Mouse (Mus musculus) thymus, adult 2 months (tissue): ENCODE measurements around the gene Dagla. TPM values are rescaled to one million over a fixed set of nuclear protein-coding genes. Genes with fewer than 3 reads are reported as not detected.

Experiments
- DNase-seq: peaks from one replicate; pipeline ENCODE4 v3.0.0; 2021
- H3K27ac ChIP-seq: fragments of 200-500 bp; 2 replicates; pipeline ENCODE4 v1.5.1; 2012; ENCODE audit warnings: low read length, control low read depth; ENCODE audit not compliant: control insufficient read depth, insufficient read depth
- H3K27me3 ChIP-seq: fragments of 200-500 bp; 2 replicates; pipeline ENCODE4 v1.6.1; 2012; ENCODE audit warnings: mild to moderate bottlenecking, low read length, moderate library complexity, mixed read lengths; ENCODE audit not compliant: control insufficient read depth, insufficient read depth
- H3K36me3 ChIP-seq: fragments of 200-500 bp; 2 replicates; pipeline ENCODE4 v1.6.1; 2012; ENCODE audit warnings: mild to moderate bottlenecking, low read length, moderate library complexity; ENCODE audit not compliant: control insufficient read depth, insufficient read depth
- H3K4me1 ChIP-seq: fragments of 200-500 bp; replicated peaks from 2 replicates; pipeline ENCODE4 v1.6.1; 2012; ENCODE audit warnings: low read length; ENCODE audit not compliant: control insufficient read depth, insufficient read depth
- H3K4me3 ChIP-seq: fragments of 200-500 bp; 2 replicates; pipeline ENCODE4 v1.5.1; 2012; ENCODE audit warnings: mild to moderate bottlenecking, low read length, control low read depth, moderate library complexity; ENCODE audit not compliant: control insufficient read depth, insufficient read depth
- CTCF ChIP-seq: fragments of 200-500 bp; IDR thresholded peaks from 2 replicates; pipeline ENCODE4 v1.5.1; 2012; ENCODE audit warnings: mild to moderate bottlenecking, control low read depth, low read length, moderate library complexity, borderline replicate concordance; ENCODE audit not compliant: control insufficient read depth, poor library complexity, insufficient read depth; ENCODE audit errors: extremely low read depth
- POLR2A ChIP-seq: fragments of 200-500 bp; IDR thresholded peaks from 2 replicates; pipeline ENCODE4 v1.6.1; 2012; ENCODE audit warnings: mild to moderate bottlenecking, low read length, control low read depth, moderate library complexity; ENCODE audit not compliant: control insufficient read depth, poor library complexity, insufficient read depth; ENCODE audit errors: extremely low read depth
- WGBS: fragments of 180-500 bp; shearing (Covaris S2); methylation state at CpG from one replicate; pipeline ENCODE4 v1.1.7; 2018; 5-methylcytosine and 5-hydroxymethylcytosine counted together
- polyA plus RNA-seq: library from polyadenylated mRNA; depleted of rRNA; stranded (reverse); fragments of >200 nt; gene quantifications from 2 replicates; pipeline ENCODE4 v1.2.3, GENCODE M21; 2012

Gene Dagla
- polyA plus RNA-seq, 1 experiment: 3.0 TPM

GRCm38 (mm10) chr19:10329033-10329432, 24.4 kb upstream of the Dagla start:
- no peaks in the 10 kb centered on the region for H3K4me1 ChIP-seq
- DNase-seq: no peak
- no peaks in the 10 kb centered on the region for H3K27me3 ChIP-seq
- no peak overlapping the region for H3K27ac ChIP-seq
- no peaks in the 10 kb centered on the region for H3K36me3 ChIP-seq
- no peak for TF ChIP-seq CTCF
- no peak for TF ChIP-seq POLR2A
- no peak overlapping the region for H3K4me3 ChIP-seq
- WGBS: 86% methylated on average over 8 of the region's 8 CpGs

DNA sequence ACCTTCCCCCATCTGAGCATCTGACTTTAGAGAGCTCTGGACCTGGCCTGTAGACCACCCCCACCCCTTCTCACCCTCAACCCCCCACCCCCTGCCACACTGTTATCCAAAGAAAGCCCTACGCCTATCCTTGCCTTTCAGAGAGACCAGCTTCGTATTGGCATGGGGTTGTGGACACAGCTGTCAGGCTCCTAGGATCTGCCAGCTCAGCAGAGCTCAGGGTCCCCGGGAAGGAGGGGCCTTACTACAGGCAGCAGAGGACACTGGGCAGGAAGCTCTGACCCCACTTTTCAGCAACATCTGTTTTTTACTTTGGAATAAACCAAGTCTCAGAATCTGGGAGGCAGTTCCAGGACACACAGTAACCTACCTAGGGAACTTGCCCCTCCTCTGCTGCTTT, 21.9 kb upstream of the Dagla start:
- Histone ChIP-seq H3K27ac (no peak overlapping the region), H3K4me3 (no peak overlapping the region), H3K36me3 (no peaks in the 10 kb centered on the region), H3K4me1 (no peaks in the 10 kb centered on the region), H3K27me3 (no peaks in the 10 kb centered on the region)
- 84% methylated on average over 3 of the region's 3 CpGs for WGBS
- no peak for TF ChIP-seq POLR2A
- no peak for TF ChIP-seq CTCF
- DNase-seq: no peak

DNA sequence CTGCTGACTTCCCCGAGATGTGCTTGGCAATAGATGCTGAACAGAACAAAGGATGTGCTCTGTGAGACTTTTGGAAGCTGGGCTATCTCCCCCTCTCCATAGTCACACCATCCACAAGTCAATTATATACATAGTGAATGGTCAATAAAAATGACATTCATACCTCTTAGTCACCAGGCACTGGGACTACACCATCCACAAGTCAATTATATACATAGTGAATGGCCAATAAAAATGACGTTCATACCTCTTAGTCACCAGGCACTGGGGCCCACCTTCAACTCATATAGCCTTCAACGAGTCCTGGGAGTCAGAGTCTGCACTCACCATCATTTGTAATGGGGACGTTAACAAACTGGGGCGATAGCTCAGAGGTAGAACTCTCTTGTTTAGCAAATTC, 19.2 kb upstream of the Dagla start:
- Histone ChIP-seq H3K27me3 (no peaks in the 10 kb centered on the region), H3K36me3 (no peaks in the 10 kb centered on the region), H3K4me3 (no peak overlapping the region), H3K27ac (no peak overlapping the region), H3K4me1 (no peaks in the 10 kb centered on the region)
- TF ChIP-seq CTCF (no peak), POLR2A (no peak)
- WGBS: 83% methylated on average over 5 of the region's 5 CpGs
- DNase-seq: no peak

DNA sequence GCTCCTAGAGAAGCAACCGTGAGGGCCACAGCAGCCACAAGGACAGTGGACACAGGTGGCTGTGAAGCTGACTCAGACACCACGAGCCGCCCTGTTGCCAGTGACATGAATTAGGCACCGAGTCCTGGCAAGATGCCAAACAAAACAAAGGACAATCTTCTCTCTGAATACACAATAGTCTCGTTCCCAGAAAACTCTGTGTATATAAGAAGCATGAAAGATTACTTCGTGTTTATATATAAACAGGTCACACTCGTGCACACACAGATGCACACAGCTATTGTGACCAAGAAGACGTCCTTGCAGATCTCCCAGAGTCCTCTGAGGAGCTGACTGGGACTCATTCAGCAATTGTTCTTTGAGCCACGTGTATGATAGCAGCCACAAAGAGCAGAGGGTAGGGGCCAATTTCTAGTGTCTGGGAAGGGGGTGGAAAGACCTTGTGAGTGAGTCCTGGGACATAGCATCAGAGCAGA, 18.7 kb upstream of the Dagla start:
- WGBS: 36% methylated on average over 9 of the region's 9 CpGs
- Histone ChIP-seq H3K36me3 (no peaks in the 10 kb centered on the region), H3K27me3 (no peaks in the 10 kb centered on the region), H3K4me1 (no peaks in the 10 kb centered on the region), H3K4me3 (no peak overlapping the region), H3K27ac (no peak overlapping the region)
- DNase-seq: no peak
- TF ChIP-seq CTCF: no peak
- no peak for TF ChIP-seq POLR2A

DNA sequence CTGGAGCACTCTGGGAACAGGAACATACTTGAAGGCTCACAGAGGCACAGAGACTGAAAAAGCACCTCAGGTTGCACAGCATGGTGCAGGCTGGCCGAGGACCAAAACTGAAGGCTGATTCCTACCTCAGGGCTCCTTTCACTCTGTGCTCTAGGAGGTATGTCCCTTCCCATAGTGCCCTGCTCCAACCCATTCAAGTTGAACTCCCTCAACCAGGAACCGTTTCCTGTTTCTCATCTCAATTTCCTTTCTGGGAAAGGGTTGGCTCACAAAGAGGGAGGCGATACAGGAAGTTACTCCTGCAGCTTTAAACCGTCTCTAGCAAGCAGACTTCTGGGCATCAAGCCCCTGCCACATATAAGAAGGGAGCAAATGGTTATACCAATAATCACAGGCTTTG, 13.1 kb upstream of the Dagla start:
- no peaks in the 10 kb centered on the region for H3K27me3 ChIP-seq
- TF ChIP-seq POLR2A (no peak), CTCF (no peak)
- no peaks in the 10 kb centered on the region for H3K4me1 ChIP-seq
- 33% methylated on average over 4 of the region's 4 CpGs for WGBS
- no peak for DNase-seq
- no peak overlapping the region for H3K27ac ChIP-seq
- no peaks in the 10 kb centered on the region for H3K36me3 ChIP-seq
- no peak overlapping the region for H3K4me3 ChIP-seq

GRCm38 (mm10) chr19:10317358-10317757, 12.7 kb upstream of the Dagla start:
- H3K36me3 ChIP-seq: no peaks in the 10 kb centered on the region
- no peak overlapping the region for H3K27ac ChIP-seq
- 93% methylated on average over 2 of the region's 2 CpGs for WGBS
- DNase-seq: no peak
- H3K27me3 ChIP-seq: no peaks in the 10 kb centered on the region
- H3K4me3 ChIP-seq: no peak overlapping the region
- no peaks in the 10 kb centered on the region for H3K4me1 ChIP-seq
- no peak for TF ChIP-seq POLR2A
- no peak for TF ChIP-seq CTCF

DNA sequence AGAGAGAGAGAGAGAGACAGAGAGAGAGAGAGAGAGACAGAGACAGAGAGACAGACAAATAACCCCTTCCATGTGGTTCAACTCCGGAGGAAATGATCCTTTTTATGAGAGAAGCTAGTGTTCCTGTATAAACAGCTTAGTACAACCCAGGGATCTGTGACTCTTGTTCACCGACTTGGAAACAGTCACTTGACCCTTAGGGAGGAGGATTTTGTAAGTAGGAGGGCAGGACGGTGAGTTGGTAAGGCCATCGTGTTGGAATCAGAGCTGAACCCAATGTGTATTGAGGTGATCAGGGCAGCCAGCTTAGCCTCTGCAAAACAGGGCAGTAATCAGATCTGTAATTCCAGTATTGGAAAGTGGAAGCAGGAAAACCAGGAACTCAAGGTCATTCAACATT, 12.3 kb upstream of the Dagla start:
- no peak overlapping the region for H3K4me3 ChIP-seq
- no peak for TF ChIP-seq CTCF
- TF ChIP-seq POLR2A: no peak
- no peaks in the 10 kb centered on the region for H3K36me3 ChIP-seq
- no peak overlapping the region for H3K27ac ChIP-seq
- H3K4me1 ChIP-seq: no peaks in the 10 kb centered on the region
- 80% methylated on average over 4 of the region's 4 CpGs for WGBS
- no peak for DNase-seq
- H3K27me3 ChIP-seq: no peaks in the 10 kb centered on the region
